Mouse (Mus musculus): Measurements from ENCODE around the gene Hoxa3.
A peak's percentile ranks its signal among the peaks of the same experiment; 100 is the strongest.

The Hoxa3 gene

DNA sequence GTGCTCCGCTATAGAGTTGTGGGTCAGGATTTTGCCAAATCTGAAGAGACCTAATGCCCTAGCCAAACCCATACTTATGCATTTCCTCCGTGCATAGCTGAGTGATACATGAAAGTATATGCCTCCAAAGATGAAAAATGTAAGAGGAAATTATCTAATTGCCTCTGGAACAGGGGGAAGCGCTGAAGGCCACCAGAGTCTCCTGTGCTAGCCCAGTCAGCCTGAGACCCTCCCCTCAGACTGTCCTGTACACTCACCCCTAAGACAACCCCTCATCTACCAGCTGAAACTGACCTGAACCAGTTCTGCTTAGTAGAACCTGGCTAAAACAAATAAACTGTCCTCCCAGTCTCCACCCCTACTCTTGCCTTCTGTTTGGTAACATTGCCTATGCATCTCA is 32.4 kb downstream of the Hoxa3 start:
- peak in 1 of 2 experiments; percentile 28 for DNase-seq

- DNase-seq = no peak
Measured at GRCm38 (mm10) chr6:52180213-52180710, 32.9 kb downstream of the Hoxa3 start.

- DNase-seq = peak in 1 of 2 experiments; percentile 57
Measured at GRCm38 (mm10) chr6:52179690-52180089, 33.4 kb downstream of the Hoxa3 start.

DNA sequence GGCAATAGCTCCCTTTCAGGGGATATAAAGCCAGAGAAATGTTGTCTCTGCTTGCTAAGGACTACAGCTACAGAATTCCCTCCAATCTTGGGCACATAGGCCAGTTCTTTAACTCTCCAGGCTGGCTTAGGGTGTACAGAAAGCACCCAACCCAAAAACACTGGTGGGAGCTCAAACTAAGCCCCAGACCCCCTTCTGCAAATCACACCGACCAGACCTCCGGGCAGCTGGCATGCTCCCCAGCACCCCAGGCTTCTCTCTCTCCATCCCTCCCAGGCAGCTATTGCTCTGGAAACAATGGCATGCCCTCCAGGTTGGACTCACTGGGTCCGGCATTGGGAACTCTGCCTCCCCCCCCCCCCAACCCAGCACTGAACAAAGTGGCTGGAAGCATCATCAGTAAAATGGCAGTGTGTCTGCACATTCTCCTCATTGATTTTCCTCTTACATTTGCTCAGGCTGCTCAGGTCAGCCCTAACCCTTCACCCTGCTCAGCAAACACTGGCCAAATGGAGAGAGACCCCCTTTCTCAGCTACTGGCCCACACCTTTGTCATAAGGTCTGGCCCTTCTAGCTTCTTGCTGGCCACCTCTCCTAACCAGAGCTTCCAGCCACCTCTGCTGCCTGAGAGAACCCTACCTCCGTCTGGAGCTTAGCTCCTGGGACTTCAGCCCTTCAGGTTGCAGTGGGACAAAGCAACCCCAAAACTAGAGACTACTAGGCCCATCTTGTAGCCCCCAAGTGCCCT is 34.0 kb downstream of the Hoxa3 start:
- peak in 1 of 2 experiments; percentile 42 for DNase-seq

- DNase-seq = no peak
Measured at GRCm38 (mm10) chr6:52177806-52178205, 35.3 kb downstream of the Hoxa3 start.

GRCm38 (mm10) chr6:52177061-52177735 is 35.9 kb downstream of the Hoxa3 start, which contains the start of gene 5730596B20Rik:
Gene 5730596B20Rik (plus strand): TSS chr6:52177498.
- peak; percentile 84 to 92 for DNase-seq

DNA sequence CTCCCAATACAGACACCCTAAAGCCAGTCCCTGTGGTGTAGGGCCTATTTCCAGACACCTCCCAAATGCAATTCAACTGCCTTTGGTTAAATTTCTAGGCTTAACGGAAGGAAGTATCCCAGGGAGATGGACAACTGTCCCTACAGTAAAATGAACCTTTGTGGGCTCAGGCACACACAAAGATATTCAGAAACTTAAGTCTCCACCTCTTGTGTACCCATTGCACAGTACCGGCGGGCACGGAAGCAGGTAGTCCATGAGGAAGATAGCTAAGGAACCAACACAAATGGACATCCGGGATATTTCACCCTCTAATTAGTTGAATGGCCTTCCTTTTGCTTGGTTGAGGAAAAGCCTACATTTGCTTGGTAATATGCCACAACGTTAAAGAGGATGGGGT is 36.7 kb downstream of the Hoxa3 start:
- peak in 1 of 2 experiments; percentile 36 for DNase-seq

- DNase-seq = peak; percentile 67 to 85
Measured at GRCm38 (mm10) chr6:52175864-52176263, 37.3 kb downstream of the Hoxa3 start.

- peak; percentile 69 to 76 for DNase-seq
Measured at GRCm38 (mm10) chr6:52174968-52175751, 38.0 kb downstream of the Hoxa3 start.

GRCm38 (mm10) chr6:52173648-52174047 is 39.5 kb downstream of the Hoxa3 start:
- no peak for DNase-seq

- peak; percentile 95 to 97 for DNase-seq
Measured at GRCm38 (mm10) chr6:52172501-52172900, 40.6 kb downstream of the Hoxa3 start.

DNA sequence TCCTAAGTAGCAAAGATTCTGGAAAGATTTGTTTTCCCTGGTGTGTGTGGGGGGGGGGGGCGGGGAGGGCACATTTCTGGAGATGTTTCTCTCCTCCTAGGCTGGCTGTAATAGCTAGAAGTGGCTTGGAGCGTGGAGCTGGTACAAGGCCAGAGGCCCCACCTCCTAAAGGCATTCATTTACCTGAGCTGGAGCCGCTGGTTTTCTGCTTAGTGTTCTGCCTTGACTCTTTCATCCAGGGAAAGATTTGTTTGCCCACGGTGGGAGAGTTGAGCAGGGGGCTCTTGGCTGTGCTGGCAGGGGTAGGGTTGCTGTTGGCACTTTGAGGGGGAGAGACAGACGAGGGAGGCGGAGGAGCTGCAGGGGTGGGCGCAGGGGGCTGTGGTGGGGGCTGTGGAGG is 41.2 kb downstream of the Hoxa3 start:
- DNase-seq = peak; percentile 52 to 70

- DNase-seq = no peak
Measured at GRCm38 (mm10) chr6:52171331-52171730, 41.8 kb downstream of the Hoxa3 start.

GRCm38 (mm10) chr6:52170898-52171223 is 42.3 kb downstream of the Hoxa3 start:
- DNase-seq = peak in 1 of 2 experiments; percentile 44

DNA sequence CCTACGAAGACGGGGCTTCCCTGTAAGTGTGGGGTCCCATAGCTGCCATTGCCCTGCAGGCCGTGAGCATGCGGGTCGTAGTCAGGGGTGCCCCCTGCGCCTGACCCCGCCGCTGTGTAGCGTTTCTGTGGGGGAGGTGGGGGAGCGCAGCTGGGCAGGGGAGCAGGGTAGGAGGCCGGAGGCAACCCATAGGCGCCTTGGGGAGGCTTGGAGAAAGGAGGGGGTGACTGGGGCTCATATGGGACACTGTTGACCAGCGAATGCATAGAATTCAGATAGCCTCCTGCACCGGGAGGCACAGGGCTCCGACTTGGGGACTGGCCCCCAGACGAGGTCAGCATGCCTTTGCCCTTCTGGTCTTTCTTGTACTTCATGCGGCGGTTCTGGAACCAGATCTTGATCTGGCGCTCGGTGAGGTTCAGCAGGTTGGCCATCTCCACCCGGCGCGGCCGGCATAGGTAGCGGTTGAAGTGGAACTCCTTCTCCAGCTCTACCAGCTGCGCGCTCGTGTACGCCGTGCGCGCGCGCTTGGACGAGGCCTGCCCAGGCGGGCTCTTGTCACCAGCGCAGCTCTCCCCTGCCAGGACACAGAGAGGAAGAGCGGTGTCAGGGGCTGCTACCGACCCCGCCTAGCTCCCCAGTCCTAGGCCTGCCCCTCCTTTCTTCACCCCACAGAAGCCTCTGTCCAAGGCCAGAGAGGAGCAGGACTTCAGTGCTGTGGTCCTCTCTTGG is 42.8 kb downstream of the Hoxa3 start:
- peak in 1 of 2 experiments; percentile 77 for DNase-seq

DNA sequence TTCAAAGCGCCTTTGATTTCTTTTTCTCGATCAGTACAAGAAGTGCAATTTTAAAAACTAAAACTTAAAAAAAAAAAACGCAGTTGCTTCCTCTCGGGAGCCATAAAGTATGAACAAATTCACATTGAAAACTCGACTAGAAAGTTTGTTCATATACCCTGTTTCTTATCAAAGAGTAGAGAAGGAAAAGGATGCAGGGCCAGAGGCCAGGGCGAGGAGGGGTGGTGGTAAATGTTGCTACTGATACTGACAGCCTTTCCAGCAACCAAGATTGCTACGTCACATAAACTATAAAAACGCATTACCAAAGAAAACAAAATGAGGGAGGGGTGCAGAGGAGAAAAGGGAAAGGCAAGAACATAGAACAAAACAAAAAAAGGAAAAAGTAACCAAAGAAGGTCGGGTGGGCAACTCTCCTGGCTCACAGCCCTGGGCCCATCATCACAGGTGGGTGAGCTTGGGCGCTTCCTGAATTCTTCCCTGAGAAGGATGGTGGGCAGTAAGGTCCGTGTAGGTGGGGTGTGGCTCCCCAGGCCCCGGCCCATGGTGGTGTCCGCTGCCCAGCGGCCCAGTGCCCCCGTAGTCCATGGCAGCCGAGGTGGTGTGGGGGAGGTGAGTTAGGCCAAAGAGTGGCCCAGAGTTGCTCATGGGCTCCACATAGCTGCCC is 43.5 kb downstream of the Hoxa3 start:
- DNase-seq = peak in 1 of 2 experiments; percentile 2

- peak in 1 of 2 experiments; percentile 18 for DNase-seq
Measured at GRCm38 (mm10) chr6:52168191-52169055, 44.7 kb downstream of the Hoxa3 start.

GRCm38 (mm10) chr6:52167736-52168161 is 45.4 kb downstream of the Hoxa3 start:
- DNase-seq = no peak

GRCm38 (mm10) chr6:52167176-52167575 is 46.0 kb downstream of the Hoxa3 start:
- DNase-seq = no peak

DNA sequence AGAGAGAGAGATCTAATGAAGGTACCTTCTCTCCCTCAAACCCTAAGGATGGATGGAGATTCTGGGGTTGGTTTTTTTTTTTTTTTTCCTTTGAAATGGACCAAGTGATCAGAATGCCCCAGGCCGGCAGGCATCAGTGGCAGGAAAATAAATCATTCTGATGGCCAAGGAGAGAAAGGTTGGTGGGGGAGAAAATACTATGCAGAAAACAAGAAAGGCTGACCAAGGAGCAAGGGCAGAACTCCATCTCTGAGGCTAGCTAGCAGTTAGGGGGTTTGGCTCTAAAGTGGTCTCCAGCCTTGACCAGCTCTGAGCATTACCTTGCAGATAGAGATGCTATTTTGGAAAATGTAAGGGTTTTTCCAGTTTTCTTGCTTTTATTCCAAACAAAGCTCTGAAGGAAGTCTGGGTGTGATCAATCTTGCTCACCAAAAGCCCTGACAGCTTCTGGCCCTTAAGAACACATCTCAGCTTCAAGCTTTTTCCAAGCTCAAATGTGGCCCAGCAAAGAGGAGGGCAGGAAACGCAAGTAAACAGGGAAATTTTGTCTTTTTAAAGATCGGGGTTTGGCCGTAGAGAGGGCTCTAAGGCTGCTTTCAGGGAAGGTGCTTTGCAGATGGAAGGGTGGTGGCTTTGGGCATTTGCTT is 46.6 kb downstream of the Hoxa3 start:
- no peak for DNase-seq

Data from kidney, postnatal 25 days (tissue).